Mouse (Mus musculus): Measurements from ENCODE around the gene Kti12.

DNA sequence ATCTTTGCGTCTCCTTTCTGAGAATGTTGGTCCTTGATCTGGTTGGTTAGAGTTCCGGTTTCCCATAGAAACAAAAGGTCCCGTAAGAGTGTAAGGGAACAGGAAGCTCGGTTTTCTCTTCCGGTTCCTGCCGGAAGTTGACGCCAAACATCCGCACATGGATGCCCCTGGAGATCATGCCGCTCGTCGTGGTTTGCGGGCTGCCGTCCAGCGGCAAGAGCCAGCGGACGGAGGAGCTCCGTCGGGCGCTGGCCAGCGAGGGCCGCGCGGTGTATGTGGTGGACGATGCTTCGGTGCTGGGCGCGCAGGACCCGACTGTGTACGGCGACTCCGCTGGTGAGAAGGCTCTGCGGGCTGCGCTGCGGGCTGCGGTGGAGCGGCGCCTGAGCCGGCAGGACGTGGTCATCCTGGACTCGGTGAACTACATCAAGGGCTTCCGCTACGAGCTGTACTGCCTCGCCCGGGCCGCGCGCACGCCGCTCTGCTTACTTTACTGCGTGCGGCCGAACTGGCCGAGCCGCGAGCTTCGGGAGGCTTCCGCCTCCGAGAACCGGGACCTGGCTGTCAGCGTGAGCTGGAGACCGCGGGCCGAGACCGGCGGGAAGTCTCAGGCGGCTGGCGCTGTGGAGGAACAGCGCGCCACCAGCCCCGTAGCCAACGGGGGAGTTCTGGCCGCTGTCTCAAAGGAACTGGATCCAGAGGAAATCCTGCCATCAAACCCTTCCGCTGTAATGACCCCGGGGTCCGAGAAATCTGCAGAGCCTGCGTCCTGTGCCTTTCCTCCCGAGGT lies at the start of gene Kti12:
- TF ChIP-seq POLR2A (IDR thresholded peaks at IDR 0.05; ENCODE audit: extremely low read depth, insufficient read depth, low read length), result 0 out of 2 replicates have a peak, but pooled peaks have one; percentile 68
- no peak for TF ChIP-seq CTCF (IDR thresholded peaks at IDR 0.05; ENCODE audit: extremely low read depth, insufficient read depth, low read length)
